Mouse (Mus musculus): ENCODE measurements around the gene Cabin1. TPM values are rescaled to one million over a fixed set of nuclear protein-coding genes. Genes with fewer than 3 reads are reported as not detected.

Cabin1 gene
- polyA plus RNA-seq, 1 experiment, result 24.0 TPM

GRCm38 (mm10) chr10:75684035-75685004 is 79.8 kb downstream of the Cabin1 start:
- Histone ChIP-seq H3K4me3 (no peak overlapping the region), H3K4me2 (ENCODE audit: low read depth) (no peak overlapping the region), H3K79me2 (ENCODE audit: control insufficient read depth, insufficient read depth) (no peaks in the 10 kb centered on the region), H3ac (ENCODE audit: control insufficient read depth, insufficient read length) (no peak overlapping the region), H3K36me3 (ENCODE audit: control insufficient read depth, insufficient read depth) (peaks cover 10% of the 10 kb centered on the region), H3K27me3 (ENCODE audit: control insufficient read depth, insufficient read depth, insufficient read length) (no peaks in the 10 kb centered on the region)
- TF ChIP-seq TCF12 (IDR thresholded peaks at IDR 0.05; ENCODE audit: insufficient read depth, poor library complexity, severe bottlenecking), result no peak
- no peak for TF ChIP-seq MAX (IDR thresholded peaks at IDR 0.05; ENCODE audit: low read depth)
- no peak for TF ChIP-seq SRF (IDR thresholded peaks at IDR 0.05; ENCODE audit: control insufficient read depth, insufficient read length, low read depth)
- TF ChIP-seq POLR2AphosphoS2 (IDR thresholded peaks at IDR 0.05; ENCODE audit: insufficient read length, low read depth), result no peak
- TF ChIP-seq POLR2A (IDR thresholded peaks at IDR 0.05; ENCODE audit: insufficient read length, low read depth), result no peak

- H3ac ChIP-seq (ENCODE audit: control insufficient read depth, insufficient read length), result no peak overlapping the region
- H3K4me2 ChIP-seq (ENCODE audit: low read depth), result no peak overlapping the region
- TF ChIP-seq MYOD1 (IDR thresholded peaks at IDR 0.05; ENCODE audit: control insufficient read depth in 1 of 3, insufficient read length in 2 of 3, low read depth in 2 of 3) (no peak), TCF12 (IDR thresholded peaks at IDR 0.05; ENCODE audit: insufficient read depth, poor library complexity, severe bottlenecking) (no peak), USF1 (IDR thresholded peaks at IDR 0.05; ENCODE audit: low read depth) (no peak), REST (IDR thresholded peaks at IDR 0.05; ENCODE audit: insufficient read depth, insufficient read length) (no peak), MYOG (IDR thresholded peaks at IDR 0.05; ENCODE audit: control insufficient read depth in 1 of 3, insufficient read depth in 1 of 3, insufficient read length in 2 of 3, low read depth in 2 of 3) (no peak), CEBPB (IDR thresholded peaks at IDR 0.05; ENCODE audit: insufficient read depth, poor library complexity, severe bottlenecking) (no peak), E2F4 (IDR thresholded peaks at IDR 0.05; ENCODE audit: insufficient read depth) (no peak), TCF3 (IDR thresholded peaks at IDR 0.05; ENCODE audit: insufficient read length, low read depth) (no peak), POLR2A (IDR thresholded peaks at IDR 0.05; ENCODE audit: insufficient read length, low read depth) (no peak), MAX (IDR thresholded peaks at IDR 0.05; ENCODE audit: low read depth) (no peak), POLR2AphosphoS2 (IDR thresholded peaks at IDR 0.05; ENCODE audit: insufficient read length, low read depth) (no peak), SRF (IDR thresholded peaks at IDR 0.05; ENCODE audit: control insufficient read depth, insufficient read length, low read depth) (no peak)
- no peaks in the 10 kb centered on the region for H3K27me3 ChIP-seq (ENCODE audit: control insufficient read depth, insufficient read depth, insufficient read length)
- H3K36me3 ChIP-seq (ENCODE audit: control insufficient read depth, insufficient read depth), result peaks cover 10% of the 10 kb centered on the region
- no peaks in the 10 kb centered on the region for H3K79me2 ChIP-seq (ENCODE audit: control insufficient read depth, insufficient read depth)
- H3K4me3 ChIP-seq, result no peak overlapping the region
Measured at GRCm38 (mm10) chr10:75680574-75681001, 83.6 kb downstream of the Cabin1 start.

DNA sequence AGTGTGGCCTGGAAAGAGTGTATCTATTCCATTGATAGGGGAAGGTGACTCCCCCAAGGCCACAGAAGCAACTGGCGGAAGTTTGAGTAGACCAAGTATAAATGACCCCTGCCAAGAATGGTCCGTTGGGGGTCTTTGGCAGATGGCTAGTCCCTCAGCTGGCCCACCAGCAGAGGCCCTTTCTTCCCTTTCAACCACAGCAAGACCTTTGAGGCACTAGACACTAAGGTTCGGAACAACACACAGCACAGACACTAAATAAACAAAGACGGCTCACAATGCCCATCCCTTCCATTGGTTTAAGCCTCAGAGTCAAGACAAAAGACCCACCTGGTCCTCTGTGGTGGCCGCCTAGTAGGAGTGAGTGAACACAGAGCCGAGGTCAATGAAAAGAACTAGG is 84.9 kb downstream of the Cabin1 start:
- Histone ChIP-seq H3K4me3 (no peak overlapping the region), H3ac (ENCODE audit: control insufficient read depth, insufficient read length) (no peak overlapping the region), H3K79me2 (ENCODE audit: control insufficient read depth, insufficient read depth) (no peaks in the 10 kb centered on the region), H3K36me3 (ENCODE audit: control insufficient read depth, insufficient read depth) (peaks cover 10% of the 10 kb centered on the region), H3K27me3 (ENCODE audit: control insufficient read depth, insufficient read depth, insufficient read length) (no peaks in the 10 kb centered on the region), H3K4me2 (ENCODE audit: low read depth) (no peak overlapping the region)
- TF ChIP-seq USF1 (IDR thresholded peaks at IDR 0.05; ENCODE audit: low read depth) (no peak), MYOG (IDR thresholded peaks at IDR 0.05; ENCODE audit: control insufficient read depth in 1 of 3, insufficient read depth in 1 of 3, insufficient read length in 2 of 3, low read depth in 2 of 3) (no peak), MAX (IDR thresholded peaks at IDR 0.05; ENCODE audit: low read depth) (no peak), E2F4 (IDR thresholded peaks at IDR 0.05; ENCODE audit: insufficient read depth) (no peak), POLR2AphosphoS2 (IDR thresholded peaks at IDR 0.05; ENCODE audit: insufficient read length, low read depth) (no peak), MYOD1 (IDR thresholded peaks at IDR 0.05; ENCODE audit: control insufficient read depth in 1 of 3, insufficient read length in 2 of 3, low read depth in 2 of 3) (no peak), TCF3 (IDR thresholded peaks at IDR 0.05; ENCODE audit: insufficient read length, low read depth) (no peak), SRF (IDR thresholded peaks at IDR 0.05; ENCODE audit: control insufficient read depth, insufficient read length, low read depth) (no peak), CEBPB (IDR thresholded peaks at IDR 0.05; ENCODE audit: insufficient read depth, poor library complexity, severe bottlenecking) (no peak), POLR2A (IDR thresholded peaks at IDR 0.05; ENCODE audit: insufficient read length, low read depth) (no peak), REST (IDR thresholded peaks at IDR 0.05; ENCODE audit: insufficient read depth, insufficient read length) (no peak), TCF12 (IDR thresholded peaks at IDR 0.05; ENCODE audit: insufficient read depth, poor library complexity, severe bottlenecking) (no peak)

GRCm38 (mm10) chr10:75677989-75678388 is 86.2 kb downstream of the Cabin1 start:
- H3ac ChIP-seq (ENCODE audit: control insufficient read depth, insufficient read length), result no peak overlapping the region
- no peak for TF ChIP-seq SRF (IDR thresholded peaks at IDR 0.05; ENCODE audit: control insufficient read depth, insufficient read length, low read depth)
- no peak for TF ChIP-seq USF1 (IDR thresholded peaks at IDR 0.05; ENCODE audit: low read depth)
- no peak for TF ChIP-seq REST (IDR thresholded peaks at IDR 0.05; ENCODE audit: insufficient read depth, insufficient read length)
- TF ChIP-seq CEBPB (IDR thresholded peaks at IDR 0.05; ENCODE audit: insufficient read depth, poor library complexity, severe bottlenecking), result no peak
- no peak for TF ChIP-seq TCF12 (IDR thresholded peaks at IDR 0.05; ENCODE audit: insufficient read depth, poor library complexity, severe bottlenecking)
- TF ChIP-seq E2F4 (IDR thresholded peaks at IDR 0.05; ENCODE audit: insufficient read depth), result no peak
- TF ChIP-seq POLR2AphosphoS2 (IDR thresholded peaks at IDR 0.05; ENCODE audit: insufficient read length, low read depth), result no peak
- TF ChIP-seq POLR2A (IDR thresholded peaks at IDR 0.05; ENCODE audit: insufficient read length, low read depth), result no peak
- TF ChIP-seq MYOD1 (IDR thresholded peaks at IDR 0.05; ENCODE audit: control insufficient read depth in 1 of 3, insufficient read length in 2 of 3, low read depth in 2 of 3), result no peak
- TF ChIP-seq MYOG (IDR thresholded peaks at IDR 0.05; ENCODE audit: control insufficient read depth in 1 of 3, insufficient read depth in 1 of 3, insufficient read length in 2 of 3, low read depth in 2 of 3), result no peak
- TF ChIP-seq MAX (IDR thresholded peaks at IDR 0.05; ENCODE audit: low read depth), result no peak
- TF ChIP-seq TCF3 (IDR thresholded peaks at IDR 0.05; ENCODE audit: insufficient read length, low read depth), result no peak
- peaks cover 10% of the 10 kb centered on the region for H3K36me3 ChIP-seq (ENCODE audit: control insufficient read depth, insufficient read depth)
- H3K79me2 ChIP-seq (ENCODE audit: control insufficient read depth, insufficient read depth), result no peaks in the 10 kb centered on the region
- H3K4me3 ChIP-seq, result no peak overlapping the region
- H3K27me3 ChIP-seq (ENCODE audit: control insufficient read depth, insufficient read depth, insufficient read length), result no peaks in the 10 kb centered on the region
- no peak overlapping the region for H3K4me2 ChIP-seq (ENCODE audit: low read depth)
